Mouse (Mus musculus) forebrain, embryonic 11.5 days (tissue): ENCODE measurements around the gene Capn1. TPM values are rescaled to one million over a fixed set of nuclear protein-coding genes. Genes with fewer than 3 reads are reported as not detected.

Experiments
- ATAC-seq: fragments of 200-750 bp; cut with Nextera tagmentation; replicated peaks from 2 replicates; pipeline ENCODE4 v1.8.0; 2017; ENCODE audit warnings: moderate TSS enrichment; ENCODE audit not compliant: low FRiP score
- DNase-seq: peaks from one replicate; pipeline ENCODE4 v3.0.0-alpha.2; 2017; ENCODE audit warnings: low spot score
- H3K27ac ChIP-seq: fragments of 300-500 bp; sonication (generic); 2 replicates; pipeline ENCODE4 v1.5.1; 2014; ENCODE audit warnings: low read depth, low read length
- H3K27me3 ChIP-seq: fragments of 300-500 bp; sonication (generic); 2 replicates; pipeline ENCODE4 v1.6.1; 2014; ENCODE audit warnings: mild to moderate bottlenecking, low read length, mixed read lengths; ENCODE audit not compliant: control insufficient read depth, insufficient read depth
- H3K36me3 ChIP-seq: fragments of 300-500 bp; sonication (generic); 2 replicates; pipeline ENCODE4 v1.6.1; 2014; ENCODE audit warnings: mild to moderate bottlenecking, low read length, moderate library complexity, mixed read lengths; ENCODE audit not compliant: control insufficient read depth, insufficient read depth
- H3K4me1 ChIP-seq: fragments of 300-500 bp; sonication (generic); replicated peaks from 2 replicates; pipeline ENCODE4 v1.6.1; 2014; ENCODE audit warnings: low read length, mixed read lengths; ENCODE audit not compliant: control insufficient read depth, insufficient read depth
- H3K4me2 ChIP-seq: fragments of 300-500 bp; sonication (generic); 2 replicates; pipeline ENCODE4 v1.6.1; 2014; ENCODE audit warnings: low read depth, mild to moderate bottlenecking, low read length, moderate library complexity, mixed read lengths; ENCODE audit not compliant: severe bottlenecking
- H3K4me3 ChIP-seq: fragments of 300-500 bp; sonication (generic); 2 replicates; pipeline ENCODE4 v1.5.1; 2014; ENCODE audit warnings: low read depth, low read length
- H3K9ac ChIP-seq: fragments of 300-500 bp; sonication (generic); 2 replicates; pipeline ENCODE4 v1.6.1; 2014; ENCODE audit warnings: low read length
- H3K9me3 ChIP-seq: fragments of 300-500 bp; sonication (generic); 2 replicates; pipeline ENCODE4 v1.6.1; 2016; ENCODE audit warnings: low read length, mixed read lengths; ENCODE audit not compliant: control insufficient read depth
- WGBS: fragments of 180-500 bp; shearing (Covaris S2); extraction: QIAGEN DNeasy Blood & Tissue Kit; methylation state at CpG from one replicate; pipeline ENCODE4 v1.1.7; 2014; 5-methylcytosine and 5-hydroxymethylcytosine counted together
- polyA plus RNA-seq: library from polyadenylated mRNA; unstranded; fragments of >200 nt; fragmentation: Nextera tagmentation; extraction: Ambion mirVana; gene quantifications from 2 replicates; pipeline ENCODE4 v1.2.1, GENCODE M21; 2014

The Capn1 gene
- polyA plus RNA-seq, 1 experiment from 2014 or later = 3.9 TPM

DNA sequence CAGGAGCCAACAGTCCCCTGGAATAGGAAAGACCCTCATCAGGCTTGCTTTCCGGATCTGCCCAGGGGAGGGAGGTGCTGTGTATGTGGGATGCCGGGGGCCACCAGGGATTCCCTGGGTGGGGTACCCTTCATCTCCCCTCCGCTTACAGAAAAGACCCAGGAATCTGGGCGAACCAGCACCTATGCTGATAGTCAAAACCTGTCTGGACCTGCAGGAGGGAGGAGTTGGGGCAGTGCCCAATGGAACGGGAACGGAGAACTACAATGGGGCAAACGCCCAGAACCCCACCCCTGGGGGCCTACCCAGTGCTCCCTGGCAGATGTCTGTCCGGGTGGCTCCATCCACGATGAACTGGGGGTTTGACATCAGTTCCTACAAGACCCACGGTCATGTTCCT lies 2.0 kb downstream of the Capn1 start:
- H3K36me3 ChIP-seq = no peaks in the 10 kb centered on the region
- H3K4me3 ChIP-seq = no peak overlapping the region
- ATAC-seq = no peak
- peaks cover 15% of the 10 kb centered on the region for H3K27me3 ChIP-seq
- peaks cover 6% of the 10 kb centered on the region for H3K4me1 ChIP-seq
- no peak overlapping the region for H3K9ac ChIP-seq
- no peak overlapping the region for H3K4me2 ChIP-seq
- no peak for DNase-seq
- H3K27ac ChIP-seq = no peak overlapping the region
- WGBS = 94% methylated on average over 10 of the region's 10 CpGs
- no peaks in the 10 kb centered on the region for H3K9me3 ChIP-seq

GRCm38 (mm10) chr19:6009137-6009536 lies 6.6 kb downstream of the Capn1 start:
- no peaks in the 10 kb centered on the region for H3K9me3 ChIP-seq
- no peaks in the 10 kb centered on the region for H3K4me1 ChIP-seq
- no peak overlapping the region for H3K4me2 ChIP-seq
- no peaks in the 10 kb centered on the region for H3K36me3 ChIP-seq
- 68% methylated on average over 8 of the region's 8 CpGs for WGBS
- DNase-seq = no peak
- no peak overlapping the region for H3K9ac ChIP-seq
- H3K4me3 ChIP-seq = no peak overlapping the region
- peaks cover under 1% of the 10 kb centered on the region; the same call in 1 of the 2 replicates for H3K27me3 ChIP-seq
- ATAC-seq = no peak
- H3K27ac ChIP-seq = no peak overlapping the region

- no peak for ATAC-seq
- Histone ChIP-seq H3K27me3 (no peaks in the 10 kb centered on the region), H3K9me3 (no peaks in the 10 kb centered on the region), H3K9ac (no peak overlapping the region), H3K4me3 (no peak overlapping the region), H3K27ac (no peak overlapping the region), H3K4me2 (no peak overlapping the region), H3K4me1 (no peaks in the 10 kb centered on the region), H3K36me3 (no peaks in the 10 kb centered on the region)
- no peak for DNase-seq
- 92% methylated on average over 13 of the region's 13 CpGs for WGBS
Measured at GRCm38 (mm10) chr19:6007013-6007412, 8.7 kb downstream of the Capn1 start.

DNA sequence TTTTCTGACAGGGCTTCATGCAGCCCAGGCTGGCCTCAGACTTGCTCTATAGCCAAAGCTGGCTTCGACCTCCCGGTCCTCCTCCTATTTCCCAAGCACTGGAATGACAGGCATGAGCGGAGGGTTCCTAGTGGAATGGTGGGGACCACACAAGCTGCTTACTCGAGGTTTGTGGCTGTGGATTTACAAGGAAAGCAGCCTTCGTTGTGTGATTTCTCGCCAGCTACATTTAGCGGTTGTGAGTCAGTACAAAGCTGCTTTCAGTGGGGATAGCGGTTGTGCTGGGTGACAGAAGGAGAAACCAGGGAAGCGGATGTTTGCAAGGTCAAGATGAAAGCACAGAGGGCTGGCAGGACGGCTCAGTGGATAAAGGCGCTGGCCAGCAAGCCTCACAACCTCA lies 10.2 kb downstream of the Capn1 start:
- 68% methylated on average over 11 of the region's 11 CpGs for WGBS
- Histone ChIP-seq H3K4me2 (no peak overlapping the region), H3K4me3 (no peak overlapping the region), H3K9me3 (no peaks in the 10 kb centered on the region), H3K9ac (no peak overlapping the region), H3K27ac (no peak overlapping the region), H3K4me1 (no peaks in the 10 kb centered on the region), H3K36me3 (no peaks in the 10 kb centered on the region), H3K27me3 (no peaks in the 10 kb centered on the region)
- DNase-seq (no peak), ATAC-seq (no peak)

DNA sequence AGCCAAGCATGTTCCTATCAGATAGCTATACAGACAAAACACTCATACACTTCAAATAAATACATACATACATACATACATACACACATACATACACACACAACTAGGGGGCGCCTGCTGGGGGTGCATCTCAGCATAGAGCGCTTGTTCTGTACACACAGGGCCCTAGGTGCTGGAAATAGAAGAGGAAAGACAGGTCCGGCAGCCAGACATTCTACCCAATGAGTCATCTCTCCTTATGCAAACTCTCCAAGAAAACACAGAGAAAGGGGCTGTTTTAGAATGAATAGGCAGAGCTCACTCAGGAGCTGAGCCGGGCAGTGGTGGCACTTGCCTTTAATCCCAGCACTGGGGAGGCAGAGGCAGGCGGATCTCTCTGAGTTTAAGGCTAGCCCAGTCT lies 15.7 kb downstream of the Capn1 start:
- Histone ChIP-seq H3K4me1 (no peaks in the 10 kb centered on the region), H3K36me3 (no peaks in the 10 kb centered on the region), H3K4me3 (no peak overlapping the region), H3K27me3 (no peaks in the 10 kb centered on the region), H3K4me2 (no peak overlapping the region), H3K27ac (no peak overlapping the region), H3K9me3 (no peaks in the 10 kb centered on the region), H3K9ac (no peak overlapping the region)
- ATAC-seq (no peak), DNase-seq (no peak)
- 79% methylated on average over 5 of the region's 5 CpGs for WGBS

DNA sequence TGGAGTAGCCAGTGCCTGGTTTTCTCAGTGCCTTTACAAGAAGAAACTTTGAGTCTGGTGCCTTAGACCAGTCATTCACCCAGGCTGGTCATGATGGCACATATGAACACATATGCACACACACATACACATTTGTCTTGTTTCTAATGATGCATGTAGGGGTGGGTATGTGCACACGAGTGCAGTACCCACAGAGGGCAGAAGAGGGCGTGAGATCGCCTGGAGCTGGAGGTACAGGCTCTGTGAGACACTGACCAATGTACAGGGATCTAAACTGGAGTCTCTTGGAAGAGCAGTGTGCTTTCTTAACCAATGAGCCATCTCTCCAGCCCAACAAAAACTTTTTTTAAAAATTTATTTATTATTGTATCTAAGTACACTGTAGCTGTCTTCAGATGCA lies 17.5 kb downstream of the Capn1 start:
- DNase-seq (no peak), ATAC-seq (no peak)
- Histone ChIP-seq H3K9ac (no peak overlapping the region), H3K9me3 (no peaks in the 10 kb centered on the region), H3K27me3 (no peaks in the 10 kb centered on the region), H3K4me3 (no peak overlapping the region), H3K4me1 (no peaks in the 10 kb centered on the region), H3K36me3 (no peaks in the 10 kb centered on the region), H3K4me2 (no peak overlapping the region), H3K27ac (no peak overlapping the region)
- WGBS = 89% methylated on average over 3 of the region's 3 CpGs

- H3K4me2 ChIP-seq = no peak overlapping the region
- no peaks in the 10 kb centered on the region for H3K27me3 ChIP-seq
- no peak overlapping the region for H3K4me3 ChIP-seq
- no peaks in the 10 kb centered on the region for H3K36me3 ChIP-seq
- H3K27ac ChIP-seq = no peak overlapping the region
- no peak overlapping the region for H3K9ac ChIP-seq
- ATAC-seq (no peak), DNase-seq (no peak)
- H3K9me3 ChIP-seq = no peaks in the 10 kb centered on the region
- 0 out of 2 replicates have a peak, but pooled peaks cover 1% of the 10 kb centered on the region for H3K4me1 ChIP-seq
- 84% methylated on average over 14 of the region's 14 CpGs for WGBS
Measured at GRCm38 (mm10) chr19:5994711-5995110, 21.0 kb downstream of the Capn1 start.

- 80% methylated on average over 7 of the region's 7 CpGs for WGBS
- no peak for ATAC-seq
- no peaks in the 10 kb centered on the region for H3K27me3 ChIP-seq
- no peak for DNase-seq
- H3K4me2 ChIP-seq = no peak overlapping the region
- H3K9me3 ChIP-seq = no peaks in the 10 kb centered on the region
- H3K4me3 ChIP-seq = no peak overlapping the region
- peaks cover 11% of the 10 kb centered on the region for H3K4me1 ChIP-seq
- H3K9ac ChIP-seq = no peak overlapping the region
- H3K27ac ChIP-seq = no peak overlapping the region
- H3K36me3 ChIP-seq = no peaks in the 10 kb centered on the region
Measured at GRCm38 (mm10) chr19:5992012-5992411, 23.7 kb downstream of the Capn1 start.

DNA sequence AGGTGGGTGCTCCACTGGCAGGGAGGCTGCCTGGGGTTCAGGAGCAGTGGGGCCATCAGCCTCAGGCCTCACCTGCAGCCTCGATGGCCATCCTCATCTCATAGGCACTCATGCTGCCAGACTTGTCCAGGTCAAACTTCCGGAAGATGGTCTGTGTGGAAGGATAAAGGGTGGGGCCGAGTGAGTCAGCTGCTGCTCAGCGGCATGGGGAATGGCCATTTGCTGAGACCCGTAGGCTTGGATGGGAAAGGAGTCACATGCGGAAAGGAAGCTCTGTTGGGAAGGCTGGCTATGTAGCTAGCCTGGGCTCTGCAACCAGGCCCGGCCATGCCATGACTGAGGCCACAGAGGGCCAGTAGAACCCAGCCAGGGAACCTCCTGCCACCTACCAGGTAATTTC lies 24.2 kb downstream of the Capn1 start:
- Histone ChIP-seq H3K9ac (no peak overlapping the region), H3K9me3 (no peaks in the 10 kb centered on the region), H3K27ac (no peak overlapping the region), H3K36me3 (no peaks in the 10 kb centered on the region), H3K27me3 (no peaks in the 10 kb centered on the region), H3K4me1 (peaks cover 11% of the 10 kb centered on the region), H3K4me2 (no peak overlapping the region), H3K4me3 (no peak overlapping the region)
- WGBS = 81% methylated on average over 7 of the region's 7 CpGs
- no peak for ATAC-seq
- no peak for DNase-seq
